Mouse (Mus musculus) megakaryocyte, adult 5-6 weeks (primary cell): ENCODE data around the gene Cyp2c23. TPM values are rescaled to one million over a fixed set of nuclear protein-coding genes. Genes with fewer than 3 reads are reported as not detected.
A peak's percentile ranks its signal among the peaks of the same experiment; 100 is the strongest.

ENCODE experiments used
- ATAC-seq: 2 replicates; pipeline ENCODE4 v1.8.0; 2016; ENCODE audit warnings: mild to moderate bottlenecking, inconsistent platforms; ENCODE audit not compliant: poor library complexity, severe bottlenecking
- total RNA-seq, 2 experiments: library from RNA; stranded (forward) in 1 of 2; stranded (reverse) in 1 of 2; fragments of 153-499, 151-499 nt in 1 of 2; fragments of 221-1000, 200-1000 nt in 1 of 2; gene quantifications; 2 replicates each; pipeline versions ENCODE4 v1.2.3 to v1.2.4; 2015 to 2017

The Cyp2c23 gene
- total RNA-seq, 2 experiments from 2014 or later = not detected

- ATAC-seq = no peak
Observed at GRCm38 (mm10) chr19:43973711-43974110, 55.3 kb downstream of the Cyp2c23 start.

- no peak for ATAC-seq
Observed at GRCm38 (mm10) chr19:43972129-43972528, 56.9 kb downstream of the Cyp2c23 start.

DNA sequence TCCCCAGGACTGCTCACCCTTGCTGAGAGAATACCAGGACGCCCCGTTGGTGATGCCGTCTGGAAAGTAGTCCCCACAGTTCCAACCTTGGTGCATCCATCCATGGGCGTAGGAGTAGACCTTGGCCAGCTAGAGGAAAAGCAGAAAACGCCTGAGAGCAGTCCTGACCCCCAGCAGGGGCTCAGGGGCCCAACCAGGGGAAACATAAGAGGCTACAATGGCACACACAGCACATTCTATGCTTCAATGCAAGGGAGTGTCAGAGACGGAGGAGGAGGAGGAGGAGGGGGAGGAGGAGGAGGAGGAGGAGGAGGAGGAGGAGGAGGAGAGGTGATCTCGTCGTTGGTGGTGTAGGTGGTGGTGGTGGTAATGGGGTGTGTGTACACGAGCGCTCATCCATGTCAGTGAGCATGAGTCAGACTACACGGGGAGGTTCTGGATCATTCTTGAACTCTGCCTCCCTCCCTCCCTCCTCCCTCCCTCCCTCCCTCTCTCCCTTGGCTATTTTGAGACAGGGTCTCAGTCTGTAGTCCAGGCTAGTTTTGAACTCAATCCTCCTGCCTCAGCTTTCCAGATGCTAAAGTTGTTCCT, 60.5 kb downstream of the Cyp2c23 start:
- ATAC-seq = no peak

GRCm38 (mm10) chr19:43966481-43966880, 62.5 kb downstream of the Cyp2c23 start:
- ATAC-seq = no peak

- ATAC-seq = peak; percentile 92
Observed at GRCm38 (mm10) chr19:43965496-43966085, 63.4 kb downstream of the Cyp2c23 start.

DNA sequence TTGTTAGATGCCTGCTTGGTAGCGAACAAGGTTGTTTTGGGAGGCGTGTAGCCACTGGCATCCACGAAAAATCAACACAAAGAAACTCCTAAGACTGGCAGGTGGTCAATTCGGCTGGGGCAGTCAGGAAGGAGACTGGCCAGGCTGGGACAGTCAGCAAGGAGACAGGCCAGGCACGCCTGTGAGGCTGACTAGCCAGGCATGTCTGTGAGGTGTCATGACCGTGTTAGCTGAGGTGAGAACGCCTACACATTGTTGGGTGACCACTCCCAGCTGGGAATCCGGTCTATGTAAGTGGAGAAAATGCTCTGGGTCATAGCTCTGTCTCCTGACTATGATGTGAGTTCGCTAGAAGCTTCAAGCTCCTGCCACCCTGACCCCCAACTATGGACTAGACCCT, 66.2 kb downstream of the Cyp2c23 start:
- ATAC-seq = no peak

GRCm38 (mm10) chr19:43961185-43961584, 67.8 kb downstream of the Cyp2c23 start:
- ATAC-seq = no peak

- ATAC-seq = no peak
Observed at GRCm38 (mm10) chr19:43960014-43960413, 69.0 kb downstream of the Cyp2c23 start.

GRCm38 (mm10) chr19:43959162-43959561, 69.8 kb downstream of the Cyp2c23 start:
- peak; percentile 94 for ATAC-seq

DNA sequence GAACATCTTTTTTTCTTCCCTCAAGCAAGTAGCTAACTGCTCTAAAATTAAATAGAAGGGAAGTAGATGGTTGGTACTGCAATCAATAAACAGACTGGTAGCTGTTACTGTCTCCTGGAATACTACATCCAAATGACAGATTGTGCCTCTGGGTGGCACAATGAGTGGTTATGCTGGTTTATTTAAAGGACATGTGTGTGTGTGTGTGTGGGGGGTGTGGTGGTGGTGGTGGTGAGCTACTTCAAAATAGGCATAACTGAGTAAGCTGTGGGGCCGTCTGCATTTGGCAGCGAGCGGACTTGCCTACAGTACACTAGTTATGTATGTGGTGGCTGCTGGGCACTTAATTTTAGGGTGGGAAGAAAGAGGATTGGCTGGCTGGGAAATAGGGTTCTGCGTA, 71.1 kb downstream of the Cyp2c23 start:
- no peak for ATAC-seq

GRCm38 (mm10) chr19:43957402-43957801, 71.6 kb downstream of the Cyp2c23 start:
- no peak for ATAC-seq

GRCm38 (mm10) chr19:43955266-43955665, 73.7 kb downstream of the Cyp2c23 start:
- ATAC-seq = no peak

Other genes starting within 250 kb of the Cyp2c23 start
- 2.8 and 3.9 TPM in 2 replicates for gene Abcc2, start 247.0 kb downstream of the Cyp2c23 start, total RNA-seq (2015)
- gene Abcc2, start 247.0 kb downstream of the Cyp2c23 start, total RNA-seq (2017) = 3.3 and 6.1 TPM in 2 replicates
- 5.4 and 7.2 TPM in 2 replicates for gene Dnmbp, start 89.0 kb downstream of the Cyp2c23 start, total RNA-seq (2015)
- 9.7 and 11.1 TPM in 2 replicates for gene Dnmbp, start 89.0 kb downstream of the Cyp2c23 start, total RNA-seq (2017)
- 0.16 TPM in 1 of 2 replicates, not detected in the other for gene Cpn1, start 42.7 kb downstream of the Cyp2c23 start, total RNA-seq (2015)
- gene Cpn1, start 42.7 kb downstream of the Cyp2c23 start, total RNA-seq (2017) = 0.20 and 0.77 TPM in 2 replicates
- 84.7 and 84.8 TPM in 2 replicates for gene Erlin1, start 40.6 kb upstream of the Cyp2c23 start, total RNA-seq (2015)
- gene Erlin1, start 40.6 kb upstream of the Cyp2c23 start, total RNA-seq (2017) = 59.4 and 67.0 TPM in 2 replicates
- 48.1 and 59.7 TPM in 2 replicates for gene Chuk, start 78.3 kb upstream of the Cyp2c23 start, total RNA-seq (2015)
- gene Chuk, start 78.3 kb upstream of the Cyp2c23 start, total RNA-seq (2017) = 70.6 and 82.9 TPM in 2 replicates
- 16.8 and 17.0 TPM in 2 replicates for gene Cwf19l1, start 106.7 kb upstream of the Cyp2c23 start, total RNA-seq (2015)
- 19.0 and 30.9 TPM in 2 replicates for gene Cwf19l1, start 106.7 kb upstream of the Cyp2c23 start, total RNA-seq (2017)
- gene Bloc1s2, start 117.2 kb upstream of the Cyp2c23 start, total RNA-seq (2015) = 145 and 151 TPM in 2 replicates
- gene Bloc1s2, start 117.2 kb upstream of the Cyp2c23 start, total RNA-seq (2017) = 55.1 and 81.9 TPM in 2 replicates
- gene Pkd2l1, start 163.2 kb upstream of the Cyp2c23 start, total RNA-seq (2015) = not detected in 2 replicates
- gene Pkd2l1, start 163.2 kb upstream of the Cyp2c23 start, total RNA-seq (2017) = not detected in 2 replicates
- not detected in 2 replicates for gene Scd3, start 174.1 kb upstream of the Cyp2c23 start, total RNA-seq (2015)
- 0.04 TPM in 1 of 2 replicates, not detected in the other for gene Scd3, start 174.1 kb upstream of the Cyp2c23 start, total RNA-seq (2017)